Mouse (Mus musculus) limb, embryonic 10.5 days (tissue): ENCODE data around the gene Mepe. TPM values are rescaled to one million over a fixed set of nuclear protein-coding genes. Genes with fewer than 3 reads are reported as not detected.

Source experiments
- DNase-seq: peaks from one replicate; pipeline ENCODE4 v3.0.0-alpha.2; 2017; ENCODE audit warnings: low spot score
- H3K27ac ChIP-seq: fragments of 300-500 bp; sonication (generic); 2 replicates; pipeline ENCODE4 v1.5.1; 2016; ENCODE audit warnings: mild to moderate bottlenecking
- H3K27me3 ChIP-seq: fragments of 300-500 bp; sonication (generic); 2 replicates; pipeline ENCODE4 v1.6.1; 2016; ENCODE audit warnings: low read depth, mild to moderate bottlenecking; ENCODE audit not compliant: poor library complexity, severe bottlenecking
- H3K36me3 ChIP-seq: fragments of 300-500 bp; sonication (generic); 2 replicates; pipeline ENCODE4 v1.6.1; 2016; ENCODE audit warnings: mild to moderate bottlenecking, moderate library complexity
- H3K4me1 ChIP-seq: fragments of 300-500 bp; sonication (generic); 2 replicates; pipeline ENCODE4 v1.6.1; 2016
- H3K4me3 ChIP-seq: fragments of 300-500 bp; sonication (generic); 2 replicates; pipeline ENCODE4 v1.5.1; 2016; ENCODE audit warnings: mild to moderate bottlenecking, moderate library complexity
- H3K9me3 ChIP-seq: fragments of 300-500 bp; sonication (generic); replicated peaks from 2 replicates; pipeline ENCODE4 v1.6.1; 2016; ENCODE audit warnings: mild to moderate bottlenecking
- WGBS: fragments of 180-500 bp; shearing (Covaris S2); methylation state at CpG from one replicate; pipeline ENCODE4 v1.1.7; 2016; 5-methylcytosine and 5-hydroxymethylcytosine counted together
- polyA plus RNA-seq: library from polyadenylated mRNA; unstranded; fragments of >200 nt; fragmentation: Nextera tagmentation; extraction: Ambion mirVana; gene quantifications from 2 replicates; pipeline ENCODE4 v1.2.1, GENCODE M21; 2016

The Mepe gene
- not detected in 2 replicates for polyA plus RNA-seq

- no peak for DNase-seq
- Histone ChIP-seq H3K9me3 (no peaks in the 10 kb centered on the region), H3K36me3 (no peaks in the 10 kb centered on the region), H3K4me1 (no peaks in the 10 kb centered on the region), H3K27me3 (no peaks in the 10 kb centered on the region), H3K27ac (no peak within 1 kb of the TSS), H3K4me3 (no peak within 1 kb of the TSS)
- 94% methylated on average over 6 of the region's 6 CpGs for WGBS
Measured at GRCm38 (mm10) chr5:104325029-104325428, at the start of gene Mepe. Mepe (plus strand) TSS chr5:104325329.

- no peak for DNase-seq
- Histone ChIP-seq H3K36me3 (no peaks in the 10 kb centered on the region), H3K27me3 (no peaks in the 10 kb centered on the region), H3K27ac (no peak overlapping the region), H3K4me1 (peaks cover 6% of the 10 kb centered on the region; the same call in 1 of the 2 replicates), H3K4me3 (no peak overlapping the region), H3K9me3 (no peaks in the 10 kb centered on the region)
- WGBS = 60% methylated on average over 6 of the region's 6 CpGs
Measured at GRCm38 (mm10) chr5:104294201-104294600, 30.9 kb upstream of the Mepe start.

- 74% methylated on average over 6 of the region's 6 CpGs for WGBS
- DNase-seq = no peak
- peaks cover 4% of the 10 kb centered on the region; the same call in 1 of the 2 replicates for H3K4me1 ChIP-seq
- no peaks in the 10 kb centered on the region for H3K27me3 ChIP-seq
- no peak within 1 kb of the TSS for H3K4me3 ChIP-seq
- H3K36me3 ChIP-seq = no peaks in the 10 kb centered on the region
- no peaks in the 10 kb centered on the region for H3K9me3 ChIP-seq
- no peak within 1 kb of the TSS for H3K27ac ChIP-seq
Measured at GRCm38 (mm10) chr5:104298994-104299393, 26.1 kb upstream of the Mepe start, which contains the start of gene Ibsp. Ibsp (plus strand) TSS chr5:104299171.

DNA sequence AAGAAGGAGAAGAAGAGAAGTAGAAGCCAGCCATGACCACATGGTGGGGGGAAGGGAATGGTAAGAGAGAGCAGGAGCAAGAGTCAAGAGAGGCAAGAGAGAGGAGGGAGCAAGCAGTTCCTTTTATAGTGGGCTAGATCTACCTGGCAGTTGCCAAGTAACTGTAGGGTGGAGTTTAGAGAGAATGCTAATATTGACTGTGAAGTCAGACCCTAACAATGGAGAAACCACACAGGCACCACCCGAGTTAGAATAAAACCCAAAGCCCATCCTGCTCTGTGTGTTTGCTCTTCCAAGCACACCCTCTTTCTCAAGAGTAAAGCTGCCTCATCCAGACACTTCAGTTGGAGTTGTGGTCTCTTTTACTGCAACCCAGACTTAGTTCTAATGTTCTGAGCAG lies 11.1 kb upstream of the Mepe start:
- Histone ChIP-seq H3K27ac (no peak overlapping the region), H3K4me3 (no peak overlapping the region), H3K4me1 (no peaks in the 10 kb centered on the region), H3K9me3 (no peaks in the 10 kb centered on the region), H3K36me3 (no peaks in the 10 kb centered on the region), H3K27me3 (no peaks in the 10 kb centered on the region)
- no peak for DNase-seq
- WGBS = 85% methylated on average over 1 of the region's 1 CpGs

GRCm38 (mm10) chr5:104326884-104327283 lies 1.8 kb downstream of the Mepe start:
- DNase-seq = no peak
- Histone ChIP-seq H3K36me3 (no peaks in the 10 kb centered on the region), H3K4me3 (no peak overlapping the region), H3K27me3 (no peaks in the 10 kb centered on the region), H3K9me3 (no peaks in the 10 kb centered on the region), H3K4me1 (no peaks in the 10 kb centered on the region), H3K27ac (no peak overlapping the region)
- WGBS = 76% methylated on average over 4 of the region's 4 CpGs

GRCm38 (mm10) chr5:104327389-104327788 lies 2.3 kb downstream of the Mepe start:
- WGBS = 85% methylated on average over 8 of the region's 8 CpGs
- Histone ChIP-seq H3K4me1 (no peaks in the 10 kb centered on the region), H3K9me3 (no peaks in the 10 kb centered on the region), H3K27me3 (no peaks in the 10 kb centered on the region), H3K4me3 (no peak overlapping the region), H3K27ac (no peak overlapping the region), H3K36me3 (no peaks in the 10 kb centered on the region)
- no peak for DNase-seq

GRCm38 (mm10) chr5:104327876-104328275 lies 2.7 kb downstream of the Mepe start:
- H3K9me3 ChIP-seq = no peaks in the 10 kb centered on the region
- no peak for DNase-seq
- no peak overlapping the region for H3K4me3 ChIP-seq
- no peak overlapping the region for H3K27ac ChIP-seq
- H3K4me1 ChIP-seq = no peaks in the 10 kb centered on the region
- H3K27me3 ChIP-seq = no peaks in the 10 kb centered on the region
- H3K36me3 ChIP-seq = no peaks in the 10 kb centered on the region

DNA sequence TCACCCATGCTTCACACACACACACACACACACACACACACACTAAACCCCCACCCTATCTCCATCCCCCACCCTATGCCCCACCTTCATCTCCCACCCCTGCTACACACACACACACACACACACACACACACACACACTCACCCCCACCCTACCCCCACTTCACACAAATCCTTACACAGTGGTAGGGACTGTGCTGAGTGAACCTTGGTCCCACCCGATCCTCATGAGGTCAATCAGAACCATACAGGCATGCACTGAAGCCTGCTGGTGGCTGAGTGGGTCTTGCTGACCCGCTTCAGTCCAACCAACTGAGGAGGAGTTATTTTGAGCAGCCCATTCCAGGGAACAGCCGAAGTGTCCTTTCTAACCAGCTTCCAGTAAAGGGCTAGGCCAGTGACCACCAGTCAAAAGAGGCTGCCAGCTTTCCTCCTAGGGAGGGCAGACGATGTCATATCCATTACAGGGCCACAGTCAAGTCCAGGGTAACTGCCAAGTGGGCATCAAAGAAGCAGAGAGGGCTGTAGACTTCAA lies 3.3 kb downstream of the Mepe start:
- WGBS = 86% methylated on average over 4 of the region's 4 CpGs
- Histone ChIP-seq H3K27me3 (no peaks in the 10 kb centered on the region), H3K4me1 (0 out of 2 replicates have a peak, but pooled peaks cover 3% of the 10 kb centered on the region)

DNA sequence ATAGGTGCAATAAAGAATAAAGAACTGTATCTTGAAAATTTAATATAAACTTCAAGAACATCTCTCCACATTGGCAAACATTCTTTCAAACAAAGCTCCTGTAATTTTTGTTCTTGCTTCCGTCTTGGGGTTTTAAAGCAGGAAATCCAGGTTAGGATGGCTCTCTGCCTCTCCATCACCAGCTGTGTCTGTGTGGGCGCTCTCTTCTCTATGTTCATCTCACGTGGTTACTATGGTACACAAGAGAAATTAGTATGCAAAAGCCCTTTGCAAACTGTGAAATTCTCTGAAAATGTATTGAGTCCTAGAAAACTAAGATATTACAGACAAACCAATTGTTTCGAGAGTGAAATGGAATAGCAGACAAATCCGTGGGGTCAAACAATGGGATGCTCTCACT lies 4.3 kb downstream of the Mepe start:
- Histone ChIP-seq H3K36me3 (no peaks in the 10 kb centered on the region), H3K4me3 (no peak overlapping the region), H3K27ac (no peak overlapping the region), H3K9me3 (no peaks in the 10 kb centered on the region), H3K27me3 (no peaks in the 10 kb centered on the region), H3K4me1 (0 out of 2 replicates have a peak, but pooled peaks cover 3% of the 10 kb centered on the region)
- 89% methylated on average over 5 of the region's 5 CpGs for WGBS
- DNase-seq = no peak

More for the DNA sequence above, 3.3 kb downstream of the Mepe start:
- Histone ChIP-seq H3K27ac (no peak overlapping the region), H3K36me3 (no peaks in the 10 kb centered on the region), H3K9me3 (no peaks in the 10 kb centered on the region), H3K4me3 (no peak overlapping the region)
- DNase-seq = no peak

GRCm38 (mm10) chr5:104330088-104330487 lies 5.0 kb downstream of the Mepe start:
- 86% methylated on average over 5 of the region's 5 CpGs for WGBS
- 0 out of 2 replicates have a peak, but pooled peaks cover 3% of the 10 kb centered on the region for H3K4me1 ChIP-seq
- H3K27me3 ChIP-seq = no peaks in the 10 kb centered on the region
- H3K9me3 ChIP-seq = no peaks in the 10 kb centered on the region
- no peak overlapping the region for H3K27ac ChIP-seq
- H3K4me3 ChIP-seq = no peak overlapping the region
- DNase-seq = no peak
- no peaks in the 10 kb centered on the region for H3K36me3 ChIP-seq

- Histone ChIP-seq H3K4me3 (no peak overlapping the region), H3K9me3 (no peaks in the 10 kb centered on the region), H3K27me3 (no peaks in the 10 kb centered on the region), H3K4me1 (0 out of 2 replicates have a peak, but pooled peaks cover 3% of the 10 kb centered on the region), H3K27ac (no peak overlapping the region), H3K36me3 (no peaks in the 10 kb centered on the region)
- DNase-seq = no peak
- 79% methylated on average over 3 of the region's 3 CpGs for WGBS
Measured at GRCm38 (mm10) chr5:104332296-104332695, 7.2 kb downstream of the Mepe start.

DNA sequence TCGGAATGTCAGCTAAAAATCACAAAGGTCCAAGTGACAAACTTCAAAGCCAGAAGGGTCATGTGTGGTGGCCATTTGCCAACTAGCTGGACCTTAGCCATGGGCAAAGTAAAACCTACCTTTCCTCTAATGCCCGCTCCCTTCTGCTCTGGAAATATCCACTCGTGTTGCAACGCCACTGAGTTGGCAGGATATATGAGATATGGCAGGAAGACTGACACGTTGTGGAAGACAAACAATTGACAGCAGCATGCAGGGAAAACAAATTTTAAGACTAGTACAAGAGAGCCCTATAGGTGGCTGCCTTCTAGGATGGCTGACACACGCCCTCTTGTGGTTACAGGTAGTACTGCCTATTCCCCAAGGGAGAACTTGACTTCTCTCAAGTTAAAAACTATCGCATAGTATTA lies 8.1 kb downstream of the Mepe start:
- WGBS = 50% methylated on average over 7 of the region's 7 CpGs
- Histone ChIP-seq H3K36me3 (no peaks in the 10 kb centered on the region), H3K27ac (no peak overlapping the region), H3K4me3 (no peak overlapping the region), H3K4me1 (0 out of 2 replicates have a peak, but pooled peaks cover 3% of the 10 kb centered on the region), H3K27me3 (0 out of 2 replicates have a peak, but pooled peaks cover 9% of the 10 kb centered on the region), H3K9me3 (no peaks in the 10 kb centered on the region)
- peak; percentile 54 for DNase-seq

- no peaks in the 10 kb centered on the region for H3K36me3 ChIP-seq
- no peaks in the 10 kb centered on the region for H3K9me3 ChIP-seq
- WGBS = 84% methylated on average over 6 of the region's 6 CpGs
- H3K4me1 ChIP-seq = 0 out of 2 replicates have a peak, but pooled peaks cover 3% of the 10 kb centered on the region
- no peak overlapping the region for H3K27ac ChIP-seq
- DNase-seq = no peak
- 0 out of 2 replicates have a peak, but pooled peaks cover 9% of the 10 kb centered on the region for H3K27me3 ChIP-seq
- no peak overlapping the region for H3K4me3 ChIP-seq
Measured at GRCm38 (mm10) chr5:104333643-104334042, 8.5 kb downstream of the Mepe start.

GRCm38 (mm10) chr5:104334516-104334915 lies 9.4 kb downstream of the Mepe start:
- Histone ChIP-seq H3K4me3 (no peak overlapping the region), H3K4me1 (peaks cover 3% of the 10 kb centered on the region; the same call in 1 of the 2 replicates), H3K27me3 (0 out of 2 replicates have a peak, but pooled peaks cover 9% of the 10 kb centered on the region), H3K36me3 (no peaks in the 10 kb centered on the region), H3K27ac (no peak overlapping the region), H3K9me3 (no peaks in the 10 kb centered on the region)
- DNase-seq = no peak
- 87% methylated on average over 14 of the region's 14 CpGs for WGBS
